Mouse (Mus musculus): ENCODE results near the gene Irf8. TPM values are rescaled to one million over a fixed set of nuclear protein-coding genes. Genes with fewer than 3 reads are reported as not detected.

Gene Irf8
- total and polyA plus RNA-seq, 3 experiments, result 0.05 to 0.07 TPM; not detected in 1

- Histone ChIP-seq H3K9me3 (replicated peaks) (peaks cover 81% of the 10 kb centered on the region), H3K36me3 (replicated peaks) (no peaks in the 10 kb centered on the region), H3K4me3 (ENCODE audit: low read depth, low read length) (no peak overlapping the region), H3K27me3 (ENCODE audit: insufficient read depth, low read length) (no peaks in the 10 kb centered on the region), H3K4me1 (ENCODE audit: insufficient read depth, low read depth, low read length) (no peaks in the 10 kb centered on the region)
- ATAC-seq (ENCODE audit: extremely low read depth, insufficient number of reproducible peaks, low FRiP score, poor library complexity, severe bottlenecking), result no peak
- TF ChIP-seq POLR2AphosphoS5 (IDR thresholded peaks at IDR 0.05; ENCODE audit: insufficient replicate concordance, low read depth, low read length) (no peak), GATA2 (IDR thresholded peaks at IDR 0.05; ENCODE audit: borderline replicate concordance, low read depth, low read length) (no peak), CTCF (IDR thresholded peaks at IDR 0.05; ENCODE audit: low read depth, low read length) (no peak), GATA1 (IDR thresholded peaks at IDR 0.05; ENCODE audit: borderline replicate concordance, low read length) (no peak), TAL1 (conservative IDR thresholded peaks at IDR 0.05; ENCODE audit: low read depth, low read length) (no peak)
- DNase-seq (ENCODE audit: low spot score), result no peak
These were observed 21.8 kb downstream of the Irf8 start for GRCm38 (mm10) chr8:120758005-120758404.

DNA sequence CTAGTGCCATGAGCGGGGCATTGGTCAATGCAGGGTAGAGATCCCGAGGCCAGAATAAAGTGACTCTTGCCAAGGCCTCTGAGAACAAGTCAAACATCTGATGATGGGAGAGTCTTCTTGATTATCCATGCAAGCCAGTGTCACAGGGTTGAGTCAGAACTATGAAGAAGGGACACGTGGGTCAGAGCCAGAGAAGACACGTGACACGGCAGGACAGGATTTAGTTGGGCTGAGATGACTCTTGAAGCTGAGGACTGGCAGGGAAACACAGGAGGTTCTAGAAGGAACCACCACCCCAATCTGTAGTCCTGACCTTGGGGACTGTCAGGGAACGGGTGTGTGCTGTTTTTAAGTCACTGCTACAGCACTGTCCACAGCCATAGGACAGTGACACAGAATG lies 23.7 kb downstream of the Irf8 start:
- H3K27me3 ChIP-seq (ENCODE audit: insufficient read depth, low read length), result no peaks in the 10 kb centered on the region
- no peak for ATAC-seq (ENCODE audit: extremely low read depth, insufficient number of reproducible peaks, low FRiP score, poor library complexity, severe bottlenecking)

DNA sequence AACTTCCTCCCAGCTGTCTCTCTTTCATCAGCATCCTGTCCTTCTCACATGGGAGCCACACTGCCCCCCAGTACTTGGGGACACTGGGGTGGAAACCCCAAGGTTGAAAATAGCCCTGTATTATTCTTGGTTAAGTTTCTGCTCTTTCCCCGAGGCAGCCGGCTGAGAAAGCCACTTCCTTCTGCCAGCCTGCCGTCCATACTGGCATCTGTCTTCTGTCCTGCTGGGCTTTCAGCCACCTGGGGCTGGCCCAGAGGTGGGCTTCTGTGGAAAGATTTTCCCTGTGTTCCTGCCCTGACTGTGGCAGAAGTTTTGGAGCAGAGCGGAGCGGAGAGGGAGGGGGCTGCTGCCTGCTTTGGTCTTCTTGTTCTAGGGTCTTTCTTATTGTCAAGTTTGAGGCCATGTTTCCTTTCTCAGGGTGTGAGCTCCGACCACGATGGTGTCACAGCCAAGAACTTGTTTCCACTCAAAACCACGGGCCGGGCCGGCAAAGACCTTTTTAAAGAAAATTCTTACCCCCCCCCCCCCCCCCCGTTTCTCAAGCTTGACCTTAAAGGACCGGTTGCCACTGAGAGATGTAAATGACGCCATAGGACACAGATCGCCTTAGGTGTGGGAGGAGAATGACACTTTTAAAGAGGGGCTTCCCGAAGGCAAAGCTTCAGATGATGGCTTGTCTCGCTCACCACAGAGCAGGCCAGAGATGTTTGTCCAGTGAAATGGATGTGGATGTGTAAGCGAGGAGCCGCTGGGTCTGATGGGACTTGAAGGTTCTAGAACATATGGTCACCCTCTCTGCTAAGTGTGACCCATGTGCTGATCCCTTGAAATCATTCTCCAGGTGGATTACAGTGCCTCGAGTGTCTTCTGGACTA lies 24.4 kb downstream of the Irf8 start:
- no peaks in the 10 kb centered on the region for H3K4me1 ChIP-seq (ENCODE audit: insufficient read depth, low read depth, low read length)
- no peak overlapping the region for H3K4me3 ChIP-seq (ENCODE audit: low read depth, low read length)
- TF ChIP-seq GATA1 (IDR thresholded peaks at IDR 0.05; ENCODE audit: borderline replicate concordance, low read length), result no peak
- no peak for TF ChIP-seq POLR2AphosphoS5 (IDR thresholded peaks at IDR 0.05; ENCODE audit: insufficient replicate concordance, low read depth, low read length)
- H3K36me3 ChIP-seq (replicated peaks), result no peaks in the 10 kb centered on the region
- peaks cover 78% of the 10 kb centered on the region for H3K9me3 ChIP-seq (replicated peaks)
- H3K27me3 ChIP-seq (ENCODE audit: insufficient read depth, low read length), result no peaks in the 10 kb centered on the region
- DNase-seq (ENCODE audit: low spot score) (no peak), ATAC-seq (ENCODE audit: extremely low read depth, insufficient number of reproducible peaks, low FRiP score, poor library complexity, severe bottlenecking) (no peak)

More for the DNA sequence above, 23.7 kb downstream of the Irf8 start:
- no peak overlapping the region for H3K4me3 ChIP-seq (ENCODE audit: low read depth, low read length)
- H3K4me1 ChIP-seq (ENCODE audit: insufficient read depth, low read depth, low read length), result no peaks in the 10 kb centered on the region
- no peak for TF ChIP-seq TAL1 (conservative IDR thresholded peaks at IDR 0.05; ENCODE audit: low read depth, low read length)
- no peak for TF ChIP-seq GATA2 (IDR thresholded peaks at IDR 0.05; ENCODE audit: borderline replicate concordance, low read depth, low read length)
- TF ChIP-seq POLR2AphosphoS5 (IDR thresholded peaks at IDR 0.05; ENCODE audit: insufficient replicate concordance, low read depth, low read length), result no peak
- TF ChIP-seq GATA1 (IDR thresholded peaks at IDR 0.05; ENCODE audit: borderline replicate concordance, low read length), result no peak
- TF ChIP-seq CTCF (IDR thresholded peaks at IDR 0.05; ENCODE audit: low read depth, low read length), result no peak
- H3K36me3 ChIP-seq (replicated peaks), result no peaks in the 10 kb centered on the region
- H3K9me3 ChIP-seq (replicated peaks), result peaks cover 77% of the 10 kb centered on the region
- no peak for DNase-seq (ENCODE audit: low spot score)

GRCm38 (mm10) chr8:120763267-120763666 lies 27.1 kb downstream of the Irf8 start:
- H3K4me3 ChIP-seq (ENCODE audit: low read depth, low read length), result no peak overlapping the region
- no peaks in the 10 kb centered on the region for H3K27me3 ChIP-seq (ENCODE audit: insufficient read depth, low read length)
- no peaks in the 10 kb centered on the region for H3K36me3 ChIP-seq (replicated peaks)
- no peaks in the 10 kb centered on the region for H3K4me1 ChIP-seq (ENCODE audit: insufficient read depth, low read depth, low read length)
- H3K9me3 ChIP-seq (replicated peaks), result peaks cover 80% of the 10 kb centered on the region
- ATAC-seq (ENCODE audit: extremely low read depth, insufficient number of reproducible peaks, low FRiP score, poor library complexity, severe bottlenecking) (no peak), DNase-seq (ENCODE audit: low spot score) (no peak)
- TF ChIP-seq GATA1 (IDR thresholded peaks at IDR 0.05; ENCODE audit: borderline replicate concordance, low read length) (no peak), GATA2 (IDR thresholded peaks at IDR 0.05; ENCODE audit: borderline replicate concordance, low read depth, low read length) (no peak), TAL1 (conservative IDR thresholded peaks at IDR 0.05; ENCODE audit: low read depth, low read length) (no peak), CTCF (IDR thresholded peaks at IDR 0.05; ENCODE audit: low read depth, low read length) (no peak), POLR2AphosphoS5 (IDR thresholded peaks at IDR 0.05; ENCODE audit: insufficient replicate concordance, low read depth, low read length) (no peak)

DNA sequence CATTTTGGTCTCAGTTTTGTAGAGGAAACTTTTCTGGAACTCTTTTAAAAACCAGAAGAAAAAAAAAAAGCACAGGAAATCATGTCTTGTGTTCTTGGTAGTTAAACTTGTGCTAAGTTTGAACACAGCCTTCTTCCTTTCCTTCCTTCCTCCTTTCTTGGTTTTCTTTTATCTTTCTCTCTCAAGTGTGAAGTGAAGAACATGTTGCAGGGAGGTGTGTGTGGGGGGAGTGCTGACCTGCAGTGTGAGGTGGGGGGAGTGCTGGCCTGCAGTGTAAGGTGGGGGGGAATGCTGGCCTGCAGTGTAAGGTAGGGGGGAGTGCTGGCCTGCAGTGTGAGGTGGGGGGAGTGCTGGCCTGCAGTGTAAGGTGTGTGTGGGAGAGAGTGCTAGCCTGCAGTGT lies 28.5 kb downstream of the Irf8 start:
- DNase-seq (ENCODE audit: low spot score), result no peak
- H3K4me1 ChIP-seq (ENCODE audit: insufficient read depth, low read depth, low read length), result no peaks in the 10 kb centered on the region
- no peaks in the 10 kb centered on the region for H3K36me3 ChIP-seq (replicated peaks)
- ATAC-seq (ENCODE audit: extremely low read depth, insufficient number of reproducible peaks, low FRiP score, poor library complexity, severe bottlenecking), result no peak
- no peak for TF ChIP-seq GATA2 (IDR thresholded peaks at IDR 0.05; ENCODE audit: borderline replicate concordance, low read depth, low read length)
- TF ChIP-seq POLR2AphosphoS5 (IDR thresholded peaks at IDR 0.05; ENCODE audit: insufficient replicate concordance, low read depth, low read length), result no peak
- no peak for TF ChIP-seq GATA1 (IDR thresholded peaks at IDR 0.05; ENCODE audit: borderline replicate concordance, low read length)
- no peak for TF ChIP-seq CTCF (IDR thresholded peaks at IDR 0.05; ENCODE audit: low read depth, low read length)
- no peak for TF ChIP-seq TAL1 (conservative IDR thresholded peaks at IDR 0.05; ENCODE audit: low read depth, low read length)
- no peak overlapping the region for H3K4me3 ChIP-seq (ENCODE audit: low read depth, low read length)
- H3K27me3 ChIP-seq (ENCODE audit: insufficient read depth, low read length), result no peaks in the 10 kb centered on the region
- peaks cover 82% of the 10 kb centered on the region for H3K9me3 ChIP-seq (replicated peaks)

- no peak overlapping the region for H3K4me3 ChIP-seq (ENCODE audit: low read depth, low read length)
- ATAC-seq (ENCODE audit: extremely low read depth, insufficient number of reproducible peaks, low FRiP score, poor library complexity, severe bottlenecking) (no peak), DNase-seq (ENCODE audit: low spot score) (no peak)
- TF ChIP-seq GATA2 (IDR thresholded peaks at IDR 0.05; ENCODE audit: borderline replicate concordance, low read depth, low read length) (no peak), GATA1 (IDR thresholded peaks at IDR 0.05; ENCODE audit: borderline replicate concordance, low read length) (no peak), POLR2AphosphoS5 (IDR thresholded peaks at IDR 0.05; ENCODE audit: insufficient replicate concordance, low read depth, low read length) (no peak), CTCF (IDR thresholded peaks at IDR 0.05; ENCODE audit: low read depth, low read length) (no peak), TAL1 (conservative IDR thresholded peaks at IDR 0.05; ENCODE audit: low read depth, low read length) (no peak)
- H3K27me3 ChIP-seq (ENCODE audit: insufficient read depth, low read length), result no peaks in the 10 kb centered on the region
- peaks cover 81% of the 10 kb centered on the region for H3K9me3 ChIP-seq (replicated peaks)
- no peaks in the 10 kb centered on the region for H3K36me3 ChIP-seq (replicated peaks)
- H3K4me1 ChIP-seq (ENCODE audit: insufficient read depth, low read depth, low read length), result no peaks in the 10 kb centered on the region
These were observed 30.5 kb downstream of the Irf8 start for GRCm38 (mm10) chr8:120766622-120767021.
